Mouse (Mus musculus) embryo, embryonic 10.5 days (tissue): ENCODE measurements around the gene Msx2.
A peak's percentile ranks its signal among the peaks of the same experiment; 100 is the strongest.

ENCODE experiments used
- DNase-seq: peaks from one replicate; pipeline ENCODE4 v3.0.0-alpha.2; 2015; ENCODE audit warnings: low spot score

Msx2 gene

GRCm38 (mm10) chr13:53472614-53473124 lies at the start of gene Msx2:
Msx2 (minus strand) TSS chr13:53473074.
- DNase-seq, result peak; percentile 92

GRCm38 (mm10) chr13:53521468-53521867 lies 48.6 kb upstream of the Msx2 start:
- DNase-seq, result no peak

GRCm38 (mm10) chr13:53520343-53520937 lies 47.6 kb upstream of the Msx2 start:
- peak; percentile 27 for DNase-seq

GRCm38 (mm10) chr13:53519727-53520126 lies 46.9 kb upstream of the Msx2 start:
- DNase-seq, result peak; percentile 26

- DNase-seq, result no peak
Measured at GRCm38 (mm10) chr13:53518306-53518705, 45.4 kb upstream of the Msx2 start.

- peak; percentile 36 for DNase-seq
Measured at GRCm38 (mm10) chr13:53514574-53514973, 41.7 kb upstream of the Msx2 start.

GRCm38 (mm10) chr13:53511366-53511765 lies 38.5 kb upstream of the Msx2 start:
- DNase-seq, result no peak

GRCm38 (mm10) chr13:53502406-53502805 lies 29.5 kb upstream of the Msx2 start:
- peak; percentile 12 for DNase-seq

- peak; percentile 36 for DNase-seq
Measured at GRCm38 (mm10) chr13:53501561-53502253, 28.8 kb upstream of the Msx2 start.

GRCm38 (mm10) chr13:53501057-53501456 lies 28.2 kb upstream of the Msx2 start:
- no peak for DNase-seq

GRCm38 (mm10) chr13:53486512-53486911 lies 13.6 kb upstream of the Msx2 start:
- no peak for DNase-seq

- DNase-seq, result peak; percentile 88
Measured at GRCm38 (mm10) chr13:53475701-53476188, 2.9 kb upstream of the Msx2 start.

- no peak for DNase-seq
Measured at GRCm38 (mm10) chr13:53474491-53474890, 1.6 kb upstream of the Msx2 start.

- peak; percentile 39 for DNase-seq
Measured at GRCm38 (mm10) chr13:53473991-53474390, 1.1 kb upstream of the Msx2 start.

GRCm38 (mm10) chr13:53473291-53473690 lies 417 bp upstream of the Msx2 start:
- peak; percentile 34 for DNase-seq

GRCm38 (mm10) chr13:53471926-53472613 lies 804 bp downstream of the Msx2 start:
- peak; percentile 42 for DNase-seq

GRCm38 (mm10) chr13:53471411-53471810 lies 1.5 kb downstream of the Msx2 start:
- peak; percentile 23 for DNase-seq

GRCm38 (mm10) chr13:53470437-53471151 lies 2.3 kb downstream of the Msx2 start:
- DNase-seq, result peak; percentile 55

GRCm38 (mm10) chr13:53469756-53470155 lies 3.1 kb downstream of the Msx2 start:
- peak; percentile 31 for DNase-seq

- DNase-seq, result peak; percentile 45
Measured at GRCm38 (mm10) chr13:53468171-53468570, 4.7 kb downstream of the Msx2 start.

- DNase-seq, result peak; percentile 54
Measured at GRCm38 (mm10) chr13:53466189-53466866, 6.5 kb downstream of the Msx2 start.
